Mouse (Mus musculus): ENCODE data around the gene Shank2.

DNA sequence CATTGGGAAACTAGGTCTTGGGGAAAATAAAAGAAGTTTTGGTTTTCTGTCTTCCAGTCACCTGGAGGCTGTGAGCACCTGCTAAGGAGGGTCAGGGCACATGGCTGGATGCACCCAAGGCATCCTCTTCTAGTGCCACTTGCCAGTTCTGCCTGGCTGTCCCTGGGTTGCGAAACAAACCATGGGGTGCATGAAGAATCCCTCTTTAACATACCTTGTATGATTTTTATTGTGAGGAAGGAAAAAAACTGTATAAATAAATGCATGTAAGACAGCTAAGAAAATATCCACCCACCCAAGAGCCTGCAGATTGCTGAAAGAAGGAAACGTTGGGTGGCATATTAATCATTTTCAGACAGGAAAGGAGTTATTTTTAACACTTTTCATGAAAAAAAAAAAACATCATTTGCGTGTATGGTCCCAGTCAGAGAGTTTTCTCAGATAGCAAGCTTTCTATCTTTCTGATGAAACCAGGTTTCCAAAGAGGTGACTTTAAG lies 174.6 kb downstream of the Shank2 start:
- TF ChIP-seq CTCF (IDR thresholded peaks at IDR 0.05; ENCODE audit: low read depth) (no peak), EP300 (IDR thresholded peaks at IDR 0.05; ENCODE audit: low read depth) (no peak)

Data from liver, postnatal 0 days (tissue).